In genomic region chr9:105078460-105078859, GRCm38 (mm10) we compare ENCODE assay signal across 17 mouse cellular contexts.
"Had no signal": no experiment of that assay in that cellular context is flagged by ENCODE, and none has a peak within 500 bp of the region (broad histone marks: within the 10 kb centered on the region; RNA-seq: fewer than 3 reads in every experiment).

No protein-coding gene starts in this region.

- ATAC-seq: liver, embryonic 12.5 days; liver, postnatal 0 days; lung, postnatal 0 days; midbrain, embryonic 13.5 days; midbrain, embryonic 15.5 days; midbrain, embryonic 16.5 days had no signal

- DNase-seq: left cerebral cortex, postnatal 4 days; liver; liver, embryonic 13.5 days; liver, postnatal 0 days; lung, adult 18-20 months; lung, adult 2 months; lung, embryonic 14.5 days; lung, postnatal 10 days; lung, postnatal 14 days; lung, postnatal 36 days; lung, postnatal 4 days; midbrain, embryonic 14.5 days had no signal
